Mouse (Mus musculus): ENCODE measurements at regions not wholly inside any gene's neighbourhood (a gene's known extent, or its start where the extent isn't known, plus 50 kb on each side); places are given as distances from the start of the nearest gene placed in this dataset.

DNA sequence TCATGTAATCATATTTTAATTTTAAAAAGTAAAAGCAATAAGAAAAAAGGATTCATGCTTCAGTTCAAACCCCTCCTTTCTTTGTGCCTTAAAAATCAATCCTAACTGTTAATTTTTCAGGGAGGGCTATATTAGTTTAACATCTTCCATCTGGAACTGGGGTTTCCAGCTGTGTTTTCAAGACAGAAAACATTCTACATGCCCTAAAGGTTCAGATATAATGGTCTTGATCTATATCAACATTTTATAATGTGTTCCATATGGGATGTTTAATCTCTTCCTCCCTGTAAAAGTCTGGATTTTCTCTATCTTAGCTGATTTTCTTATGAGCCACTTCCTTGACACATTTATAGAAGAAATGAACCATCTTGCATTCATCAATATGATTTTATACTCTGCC lies 205.9 kb upstream of the Grm7 start:
- no peak for DNase-seq (ENCODE audit: low spot score in 2 of 2)

DNA sequence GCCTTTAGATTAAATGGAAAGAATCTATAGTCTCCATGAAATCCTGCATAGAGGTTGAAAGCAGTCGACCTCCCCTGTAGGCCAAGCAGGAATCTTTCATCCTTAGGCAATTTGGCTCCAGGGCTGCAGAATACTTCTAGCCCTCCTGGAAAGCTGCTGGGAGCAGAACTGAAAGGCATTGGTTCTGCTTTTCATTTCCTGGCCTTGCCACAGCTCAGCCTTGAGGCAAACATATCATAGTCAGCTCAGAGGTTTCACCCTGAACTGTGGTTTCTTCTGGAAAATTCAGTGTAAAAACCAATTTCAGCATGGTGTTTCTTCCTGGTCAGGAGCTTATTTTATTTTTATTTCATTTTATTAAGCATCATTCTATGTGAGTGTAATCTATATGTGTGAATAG lies 182.0 kb upstream of the Grm7 start:
- DNase-seq (ENCODE audit: low spot score in 2 of 2) = no peak

GRCm38 (mm10) chr6:110467661-110468060 lies 177.7 kb upstream of the Grm7 start:
- no peak for DNase-seq (ENCODE audit: low spot score in 2 of 2)

DNA sequence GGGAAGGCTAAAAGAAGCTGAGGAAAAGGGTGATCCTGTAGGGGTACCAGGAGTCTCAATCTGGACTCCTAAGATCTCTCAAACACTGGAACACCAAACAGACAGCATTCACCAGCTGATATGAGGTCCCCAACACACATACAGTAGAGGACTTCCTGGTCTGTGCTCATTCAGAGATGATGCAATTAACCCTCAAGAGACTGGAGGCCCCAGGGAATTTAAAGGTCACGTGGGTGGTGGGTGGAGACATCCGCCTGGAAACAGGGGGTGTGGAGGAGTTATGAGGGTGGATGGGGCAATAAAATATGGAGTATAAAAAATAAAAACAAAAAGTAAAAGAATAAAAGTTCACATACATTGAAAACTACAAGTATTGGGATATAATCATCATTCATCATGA lies 139.5 kb upstream of the Grm7 start:
- DNase-seq (ENCODE audit: low spot score in 2 of 2) = no peak

GRCm38 (mm10) chr6:110510494-110510893 lies 134.9 kb upstream of the Grm7 start:
- DNase-seq (ENCODE audit: low spot score in 2 of 2) = no peak

DNA sequence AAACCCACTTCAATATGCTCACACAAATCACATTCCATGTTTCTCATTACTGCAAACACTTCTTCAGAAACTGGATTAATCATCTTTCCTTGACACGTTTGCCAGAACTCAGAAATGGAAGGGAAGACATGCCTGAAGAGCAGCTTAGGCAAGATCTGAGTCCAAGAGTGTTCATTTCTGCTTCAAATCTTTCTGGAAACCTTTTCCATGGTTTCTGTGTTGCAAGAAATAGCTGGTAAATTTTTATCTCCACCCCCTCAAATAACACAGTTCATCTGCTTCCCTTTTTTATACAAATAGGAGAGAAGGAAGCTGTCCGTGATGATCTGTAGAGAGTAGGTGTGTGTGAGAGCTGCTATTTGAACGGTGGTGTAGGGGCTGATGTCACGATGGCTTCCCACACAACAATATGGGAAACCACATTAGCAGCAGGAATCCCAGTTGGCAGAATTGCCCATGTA lies 106.6 kb upstream of the Grm7 start:
- DNase-seq (ENCODE audit: low spot score in 2 of 2) = peak in 1 of 2 experiments; percentile 88

DNA sequence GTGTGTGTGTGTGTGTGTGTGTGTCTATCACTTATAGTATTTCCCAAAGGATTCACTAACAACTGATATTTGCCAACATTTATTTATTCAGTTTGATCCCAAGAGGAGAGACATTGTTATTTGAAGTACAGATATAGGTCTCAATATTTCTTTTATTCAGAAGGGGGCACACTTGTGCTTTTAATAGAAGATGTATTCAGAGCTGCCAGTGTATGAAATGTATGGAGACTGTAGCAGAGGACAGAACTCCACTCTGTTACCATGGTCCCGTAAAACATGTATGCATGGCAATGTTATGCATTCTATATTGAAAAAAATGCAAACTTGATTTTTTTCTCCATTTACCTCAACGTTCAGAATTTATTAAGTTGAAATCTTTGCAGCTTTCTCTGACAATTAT lies 99.8 kb upstream of the Grm7 start:
- no peak for DNase-seq (ENCODE audit: low spot score in 2 of 2)

GRCm38 (mm10) chr6:110554847-110555246 lies 90.5 kb upstream of the Grm7 start:
- DNase-seq (ENCODE audit: low spot score in 2 of 2) = peak in 1 of 2 experiments; percentile 15

GRCm38 (mm10) chr6:110559656-110560055 lies 85.7 kb upstream of the Grm7 start:
- no peak for DNase-seq (ENCODE audit: low spot score in 2 of 2)

DNA sequence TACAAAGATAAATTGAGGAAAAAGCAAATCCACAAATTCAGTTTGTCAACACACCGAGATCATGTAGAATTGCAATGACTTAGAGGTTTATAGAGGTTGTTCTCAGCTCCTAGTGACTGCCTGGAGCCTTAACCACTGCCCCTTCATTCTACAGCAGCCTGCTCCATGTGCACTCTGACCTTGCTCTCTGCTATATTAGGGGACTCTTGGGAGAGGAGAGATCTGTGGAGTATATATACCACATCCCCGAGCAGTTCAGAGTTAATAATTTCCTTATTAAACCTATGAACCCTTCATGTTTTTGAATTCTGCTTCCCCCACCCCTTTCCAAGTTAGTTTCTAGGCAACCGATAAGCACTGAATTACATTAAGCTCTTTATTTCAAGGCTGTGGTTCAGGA lies 85.0 kb upstream of the Grm7 start:
- DNase-seq (ENCODE audit: low spot score in 2 of 2) = no peak

DNA sequence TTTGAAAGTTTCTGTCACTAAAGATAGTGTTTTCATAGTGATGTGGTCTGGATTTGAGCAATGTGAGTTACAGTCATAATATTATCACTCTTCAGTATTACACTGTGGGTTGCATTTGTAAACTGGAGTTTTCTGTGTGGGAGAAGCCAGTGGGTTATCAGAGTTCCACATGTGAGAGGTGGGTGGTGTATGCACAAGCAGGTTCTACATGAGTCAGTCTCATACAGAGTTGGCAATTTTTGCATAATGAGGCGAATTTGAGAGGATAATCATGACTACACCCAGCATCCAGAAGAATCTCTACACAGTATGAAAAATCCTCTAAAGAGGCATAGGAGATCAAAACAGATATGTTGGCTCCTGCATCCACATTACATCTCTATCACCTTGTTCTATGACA lies 68.2 kb upstream of the Grm7 start:
- DNase-seq (ENCODE audit: low spot score in 2 of 2) = no peak

Data from left cerebral cortex, adult 8-10 months (tissue).